Mouse (Mus musculus): ENCODE results near the gene Dnmt1. TPM values are rescaled to one million over a fixed set of nuclear protein-coding genes. Genes with fewer than 3 reads are reported as not detected.

The Dnmt1 gene
- polyA plus RNA-seq (2012; rRNA removed), result 70.0 and 73.4 TPM in 2 replicates

DNA sequence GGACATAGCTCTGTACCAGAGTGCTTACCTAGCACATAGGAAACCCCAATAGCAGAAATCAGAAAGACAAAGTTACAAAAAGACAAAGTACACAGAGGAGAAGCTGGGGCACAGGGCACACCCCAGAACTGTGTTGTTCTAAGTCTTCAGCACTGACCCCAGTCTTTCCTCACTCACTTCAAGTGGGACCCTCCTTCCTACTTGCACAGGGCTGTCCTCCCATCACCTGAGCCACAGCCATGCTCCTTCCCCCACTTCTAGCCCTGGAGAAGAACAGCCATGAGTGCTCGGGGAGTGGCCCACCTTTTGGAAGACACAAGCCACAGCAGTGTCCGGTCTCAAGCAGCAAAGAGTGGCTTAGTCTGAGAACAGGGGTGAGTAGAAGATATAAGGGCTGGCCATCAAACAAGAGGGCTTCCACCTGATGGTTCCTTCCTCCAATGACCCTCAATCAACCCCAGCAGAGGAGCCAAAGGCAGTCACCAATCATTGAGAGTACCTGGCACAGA is at the start of gene Dnmt1:
Dnmt1 (minus strand) TSS at position 459 of the 509 bp plus-strand sequence.

DNA sequence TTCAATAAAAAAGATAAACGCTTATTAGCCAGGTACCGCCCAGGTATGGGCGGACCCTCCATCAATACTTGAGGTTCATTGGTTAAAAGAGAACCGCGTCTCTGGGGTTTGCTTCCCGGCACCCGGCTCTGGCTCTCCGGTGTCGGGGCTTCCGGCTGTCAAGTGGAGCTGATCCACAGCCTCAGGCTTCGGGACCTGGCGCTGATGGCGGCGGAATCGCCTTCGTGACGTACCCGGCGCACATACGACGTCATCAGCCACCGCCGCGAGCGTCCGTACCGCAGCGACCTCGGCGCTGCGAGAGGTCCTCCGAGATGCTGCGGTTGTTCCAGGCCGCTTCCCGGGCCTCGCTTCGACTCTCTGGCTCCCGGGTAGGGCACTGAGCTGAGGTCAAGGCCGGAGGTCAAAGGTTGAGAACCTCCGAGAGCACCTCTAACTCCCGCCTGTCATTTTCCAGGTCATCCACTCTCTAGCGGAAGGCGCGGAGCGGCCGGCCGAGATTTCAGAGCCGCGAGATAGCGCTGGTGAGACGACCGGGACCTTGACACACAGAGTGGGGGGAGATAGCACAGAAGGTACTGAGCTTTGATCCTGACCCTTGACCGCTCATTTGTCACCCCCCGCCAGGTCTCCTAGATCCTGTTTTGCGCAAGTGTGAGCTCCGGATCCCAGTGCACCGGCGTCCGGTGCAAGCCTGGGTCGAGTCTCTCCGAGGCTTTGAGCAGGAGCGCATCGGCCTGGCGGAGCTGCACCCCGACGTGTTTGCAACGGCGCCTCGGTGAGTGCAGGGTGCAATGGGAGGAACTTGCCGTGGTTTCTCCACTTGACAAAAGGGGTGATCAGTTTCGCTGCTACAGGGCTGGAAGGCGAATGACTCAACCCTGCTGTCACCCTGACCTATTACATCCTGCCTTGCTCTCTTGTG is 43.2 kb upstream of the Dnmt1 start, which contains the start of gene Mrpl4:
Mrpl4 (plus strand) TSS at position 112 of the 925 bp plus-strand sequence.

DNA sequence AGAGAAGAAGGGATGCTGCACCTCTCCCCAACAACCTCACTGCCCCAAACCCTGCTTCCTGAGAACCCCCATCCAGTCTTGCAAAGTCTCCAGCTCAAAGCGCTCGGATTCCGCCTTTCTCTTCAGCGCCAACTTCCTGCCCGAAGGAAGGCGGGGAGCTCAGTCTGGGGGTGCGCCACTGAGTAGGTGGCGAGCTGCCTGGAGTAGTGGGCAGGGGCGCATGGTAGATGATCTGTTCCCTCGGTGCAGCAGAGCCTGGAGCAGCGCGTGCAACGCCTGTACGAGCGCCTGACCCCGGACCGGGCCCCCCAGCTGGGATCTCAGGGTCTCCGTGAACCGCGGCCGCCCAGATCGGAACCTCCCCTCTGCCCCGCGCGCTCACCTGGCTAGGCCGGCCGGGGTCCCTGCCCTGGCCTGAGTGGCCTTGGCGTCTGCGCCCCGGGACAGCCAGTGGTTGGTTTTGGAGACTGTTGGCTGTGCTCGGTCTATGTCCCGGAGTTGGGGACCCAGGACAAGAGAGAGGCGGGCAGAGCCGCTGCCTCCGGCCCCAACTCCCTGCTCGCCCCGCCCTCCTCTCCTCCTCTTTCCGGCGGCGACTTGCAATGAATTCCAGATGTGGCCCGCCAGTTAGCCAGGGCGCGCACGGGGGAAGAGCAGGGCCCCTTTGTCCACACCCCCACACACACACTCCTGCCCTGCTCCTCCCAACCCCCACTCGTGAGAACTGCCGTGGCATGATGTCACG is 16.7 kb upstream of the Dnmt1 start, which contains the start of gene S1pr2:
S1pr2 (minus strand) TSS at position 566 of the 745 bp plus-strand sequence.

DNA sequence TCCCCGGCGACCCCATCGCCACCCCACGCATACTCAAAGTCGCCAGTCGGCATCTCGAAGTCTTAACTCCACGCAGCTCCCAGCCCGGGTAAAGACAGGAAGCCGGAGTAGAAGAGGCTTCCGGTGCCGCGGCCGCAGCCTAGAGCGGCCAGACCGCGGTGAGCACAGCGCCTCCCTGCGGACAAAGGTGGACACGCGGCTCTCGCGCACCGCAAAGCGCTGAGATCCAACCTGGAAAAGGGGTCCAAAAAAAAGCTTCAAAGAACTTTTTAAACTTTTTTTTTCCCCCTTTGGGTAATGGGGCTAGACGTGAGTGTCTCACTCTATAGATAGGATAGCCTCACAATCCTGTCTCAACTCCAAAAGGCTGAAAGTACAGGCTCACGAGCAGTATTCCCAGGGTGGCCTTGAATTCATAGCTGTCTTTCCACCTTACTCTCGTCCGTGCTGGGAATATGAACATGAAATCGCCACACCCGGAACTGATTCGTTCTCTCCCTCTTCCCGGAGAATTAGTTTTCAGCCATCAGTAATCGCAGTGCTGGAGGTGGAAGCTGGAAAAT is 61.1 kb downstream of the Dnmt1 start, which contains the start of gene Eif3g:
Eif3g (minus strand) TSS at position 113 of the 563 bp plus-strand sequence.

GRCm38 (mm10) chr9:20887704-20888385 is 71.8 kb downstream of the Dnmt1 start, which contains the start of gene Ppan:
TSS of gene Ppan (plus strand) at chr9:20888175.

DNA sequence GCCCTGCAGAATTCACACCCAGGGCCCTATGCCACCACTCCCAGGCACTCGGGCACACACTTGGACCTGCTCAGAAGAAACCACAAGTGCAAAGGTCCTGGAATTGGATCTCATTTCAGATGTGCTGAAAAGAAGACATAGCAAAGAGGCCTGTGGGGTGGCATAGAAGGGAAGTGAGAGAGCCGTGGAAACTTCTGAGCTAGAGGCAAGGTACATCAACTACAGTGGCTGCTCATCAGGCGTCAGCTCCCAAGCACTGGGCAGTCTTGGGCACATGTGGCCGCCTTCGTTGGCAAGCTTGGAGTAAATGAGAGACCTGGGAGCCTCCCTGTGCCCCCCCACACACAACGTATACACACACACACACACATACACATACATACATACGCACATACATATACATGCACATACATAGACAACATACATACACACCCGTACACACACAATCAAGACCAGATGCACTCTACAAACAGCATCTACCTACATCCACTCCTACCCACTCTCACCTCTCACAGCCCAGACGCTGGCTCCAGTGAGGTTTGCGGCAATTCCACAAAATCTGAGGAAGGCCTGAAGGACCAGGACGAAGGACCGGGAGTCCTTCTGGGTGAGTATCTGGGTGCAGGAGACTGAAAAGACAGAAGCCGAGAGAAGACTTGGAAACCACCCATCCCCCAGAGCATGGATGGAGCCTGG is 80.4 kb downstream of the Dnmt1 start, which contains the start of gene Angptl6:
Angptl6 (minus strand) TSS at position 631 of the 696 bp plus-strand sequence.

GRCm38 (mm10) chr9:20868448-20869001 is 91.2 kb downstream of the Dnmt1 start, which contains the start of gene A230050P20Rik:
TSS of gene A230050P20Rik (plus strand) at chr9:20868642.

Other genes with a start within 250 kb of the Dnmt1 start
- 181 and 199 TPM in 2 replicates for gene Olfm2, start 213.5 kb downstream of the Dnmt1 start, polyA plus RNA-seq (2012; rRNA removed)
- 1.6 and 2.8 TPM in 2 replicates for gene Col5a3, start 144.8 kb downstream of the Dnmt1 start, polyA plus RNA-seq (2012; rRNA removed)
- gene Rdh8, start 141.4 kb downstream of the Dnmt1 start, polyA plus RNA-seq (2012; rRNA removed), result not detected in 2 replicates
- gene A230050P20Rik, start 91.2 kb downstream of the Dnmt1 start, polyA plus RNA-seq (2012; rRNA removed), result 49.8 and 50.5 TPM in 2 replicates
- gene Angptl6, start 80.2 kb downstream of the Dnmt1 start, polyA plus RNA-seq (2012; rRNA removed), result 17.3 and 17.7 TPM in 2 replicates
- gene Ppan, start 71.7 kb downstream of the Dnmt1 start, polyA plus RNA-seq (2012; rRNA removed), result 75.0 and 76.4 TPM in 2 replicates
- gene Eif3g, start 61.3 kb downstream of the Dnmt1 start, polyA plus RNA-seq (2012; rRNA removed), result 141 and 143 TPM in 2 replicates
- gene S1pr2, start 16.9 kb upstream of the Dnmt1 start, polyA plus RNA-seq (2012; rRNA removed), result 3.1 and 4.0 TPM in 2 replicates
- gene Mrpl4, start 42.9 kb upstream of the Dnmt1 start, polyA plus RNA-seq (2012; rRNA removed), result 67.7 and 81.8 TPM in 2 replicates
- 3.3 and 3.5 TPM in 2 replicates for gene Icam1, start 56.1 kb upstream of the Dnmt1 start, polyA plus RNA-seq (2012; rRNA removed)
- 0.07 and 0.10 TPM in 2 replicates for gene Icam4, start 69.5 kb upstream of the Dnmt1 start, polyA plus RNA-seq (2012; rRNA removed)
- gene Icam5, start 72.2 kb upstream of the Dnmt1 start, polyA plus RNA-seq (2012; rRNA removed), result 9.0 and 10.7 TPM in 2 replicates
- 1.1 and 1.9 TPM in 2 replicates for gene Zglp1, start 107.2 kb upstream of the Dnmt1 start, polyA plus RNA-seq (2012; rRNA removed)
- 3.2 and 3.9 TPM in 2 replicates for gene Gm49373, start 113.2 kb upstream of the Dnmt1 start, polyA plus RNA-seq (2012; rRNA removed)
- 79.5 and 87.8 TPM in 2 replicates for gene Fdx1l, start 113.7 kb upstream of the Dnmt1 start, polyA plus RNA-seq (2012; rRNA removed)
- 4.5 and 5.2 TPM in 2 replicates for gene Gm38431, start 132.1 kb upstream of the Dnmt1 start, polyA plus RNA-seq (2012; rRNA removed)
- 34.8 and 34.9 TPM in 2 replicates for gene Raver1, start 132.1 kb upstream of the Dnmt1 start, polyA plus RNA-seq (2012; rRNA removed)
- gene Tyk2, start 171.4 kb upstream of the Dnmt1 start, polyA plus RNA-seq (2012; rRNA removed), result 16.1 and 17.2 TPM in 2 replicates
- 190 and 195 TPM in 2 replicates for gene Cdc37, start 190.1 kb upstream of the Dnmt1 start, polyA plus RNA-seq (2012; rRNA removed)
- 27.4 and 29.2 TPM in 2 replicates for gene Pde4a, start 205.8 kb upstream of the Dnmt1 start, polyA plus RNA-seq (2012; rRNA removed)

All from central nervous system, embryonic 18 days (tissue).